In genomic region chr6:124670281-124670900, GRCm38 (mm10) we compare ENCODE assay signal across 18 mouse cellular contexts. TPM values are rescaled to one million over a fixed set of nuclear protein-coding genes. Genes with fewer than 3 reads are reported as not detected.
"Had no signal": no experiment of that assay in that cellular context is flagged by ENCODE, and none has a peak within 500 bp of the region (broad histone marks: within the 10 kb centered on the region; RNA-seq: fewer than 3 reads in every experiment).

No protein-coding gene starts in this region.

- DNase-seq: kidney, postnatal 25 days; layer of hippocampus, adult 9-11 months; lung, adult 2 months; midbrain, embryonic 14.5 days; right cerebral cortex, adult 18-20 months; right cerebral cortex, postnatal 25 days; spleen, adult 18-20 months; thymus, adult 2 months; thymus, postnatal 36 days had no signal

- H3K27me3 ChIP-seq: limb, embryonic 12.5 days; liver, embryonic 15.5 days; neural tube, embryonic 15.5 days; stomach, embryonic 15.5 days had no signal

- H3K27ac ChIP-seq: limb, embryonic 12.5 days; liver, embryonic 15.5 days; midbrain, embryonic 10.5 days; neural tube, embryonic 15.5 days; stomach, embryonic 15.5 days had no signal

- H3K4me1 ChIP-seq: neural tube, embryonic 15.5 days; stomach, embryonic 15.5 days had no signal

- H3K4me3 ChIP-seq: limb, embryonic 12.5 days; liver, embryonic 15.5 days; midbrain, embryonic 10.5 days; myocyte; neural tube, embryonic 15.5 days; stomach, embryonic 15.5 days had no signal

- H3K9ac ChIP-seq: limb, embryonic 12.5 days; liver, embryonic 15.5 days; neural tube, embryonic 15.5 days; stomach, embryonic 15.5 days had no signal

RNA-seq across cellular contexts. Expression of gene C1s2, which starts 34.5 kb away (rescaled TPM):
- total RNA-seq: megakaryocyte, adult 5-6 weeks had no signal
- polyA plus RNA-seq: limb, embryonic 12.5 days; liver, embryonic 11.5 days; liver, embryonic 15.5 days; neural tube, embryonic 11.5 days had no signal
